Mouse (Mus musculus) lung, embryonic 16.5 days (tissue): ENCODE measurements around the gene Cdyl. TPM values are rescaled to one million over a fixed set of nuclear protein-coding genes. Genes with fewer than 3 reads are reported as not detected.

Source experiments
- ATAC-seq: fragments of 200-750 bp; cut with Nextera tagmentation; 2 replicates; pipeline ENCODE4 v1.8.0; 2017; ENCODE audit warnings: low read depth, mild to moderate bottlenecking, moderate library complexity
- H3K27ac ChIP-seq: fragments of 300-500 bp; sonication (generic); 2 replicates; pipeline ENCODE4 v1.5.1; 2014; ENCODE audit warnings: mild to moderate bottlenecking, control low read depth, low read length
- H3K27me3 ChIP-seq: fragments of 300-500 bp; sonication (generic); 2 replicates; pipeline ENCODE4 v1.6.1; 2014; ENCODE audit warnings: low read depth, low read length, mixed read lengths; ENCODE audit not compliant: control insufficient read depth, insufficient read depth
- H3K36me3 ChIP-seq: fragments of 300-500 bp; sonication (generic); 2 replicates; pipeline ENCODE4 v1.6.1; 2014; ENCODE audit warnings: low read length; ENCODE audit not compliant: control insufficient read depth, insufficient read depth
- H3K4me1 ChIP-seq: fragments of 300-500 bp; sonication (generic); replicated peaks from 2 replicates; pipeline ENCODE4 v1.6.1; 2014; ENCODE audit warnings: low read length, mixed read lengths; ENCODE audit not compliant: control insufficient read depth, insufficient read depth
- H3K4me2 ChIP-seq: fragments of 300-500 bp; sonication (generic); 2 replicates; pipeline ENCODE4 v1.6.1; 2014; ENCODE audit warnings: low read depth, low read length, control low read depth
- H3K4me3 ChIP-seq: fragments of 300-500 bp; sonication (generic); 2 replicates; pipeline ENCODE4 v1.5.1; 2014; ENCODE audit warnings: mild to moderate bottlenecking, low read length, control low read depth
- H3K9ac ChIP-seq: fragments of 300-500 bp; sonication (generic); 2 replicates; pipeline ENCODE4 v1.6.1; 2014; ENCODE audit warnings: low read length, control low read depth
- H3K9me3 ChIP-seq: fragments of 300-500 bp; sonication (generic); 2 replicates; pipeline ENCODE4 v1.6.1; 2016; ENCODE audit warnings: low read length; ENCODE audit not compliant: control insufficient read depth
- WGBS: fragments of 180-500 bp; shearing (Covaris S2); extraction: QIAGEN DNeasy Blood & Tissue Kit; methylation state at CpG from one replicate; pipeline ENCODE4 v1.1.7; 2014; 5-methylcytosine and 5-hydroxymethylcytosine counted together
- polyA plus RNA-seq: library from polyadenylated mRNA; unstranded; fragments of >200 nt; fragmentation: Nextera tagmentation; extraction: Ambion mirVana; gene quantifications from 2 replicates; pipeline ENCODE4 v1.2.1, GENCODE M21; 2015

Cdyl gene
- polyA plus RNA-seq = 5.0 and 7.4 TPM in 2 replicates

DNA sequence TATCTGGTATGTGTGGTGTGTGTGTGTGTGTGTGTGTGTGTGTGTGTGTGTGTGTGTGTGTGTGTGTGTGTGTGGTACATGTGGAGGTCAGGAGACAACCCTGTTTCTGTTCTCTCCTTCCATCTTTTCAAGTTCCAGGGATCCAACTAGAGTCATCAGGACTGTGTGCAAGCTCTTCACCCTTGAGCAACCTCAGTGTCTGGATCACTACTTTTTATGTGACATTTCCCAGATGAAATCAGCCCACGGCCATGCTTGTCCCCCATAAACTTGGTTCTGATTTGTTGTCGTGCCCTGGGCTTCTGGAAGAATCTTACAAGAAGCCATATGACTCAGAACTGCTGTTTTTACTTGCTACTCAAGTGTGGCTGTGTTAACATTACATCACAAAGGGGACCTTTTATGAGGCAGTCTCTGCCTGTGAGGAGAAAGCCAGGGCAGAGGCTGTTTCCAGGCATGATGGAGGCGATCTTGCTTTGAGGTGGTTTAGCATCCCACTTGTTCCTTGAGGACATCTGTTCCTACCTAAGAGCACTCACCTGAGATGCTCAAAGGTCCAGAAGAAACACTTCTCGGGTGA, at the start of gene Cdyl:
Gene Cdyl, plus strand, starts transcription at position 428 of the 580 bp plus-strand sequence.
- H3K9me3 ChIP-seq = no peaks in the 10 kb centered on the region
- WGBS = 51% methylated on average over 4 of the region's 4 CpGs
- no peak for ATAC-seq
- H3K36me3 ChIP-seq = no peaks in the 10 kb centered on the region
- H3K9ac ChIP-seq = no peak within 1 kb of the TSS
- H3K4me1 ChIP-seq = no peaks in the 10 kb centered on the region
- no peak within 1 kb of the TSS for H3K27ac ChIP-seq
- H3K27me3 ChIP-seq = no peaks in the 10 kb centered on the region
- H3K4me3 ChIP-seq = no peak within 1 kb of the TSS
- H3K4me2 ChIP-seq = no peak within 1 kb of the TSS

DNA sequence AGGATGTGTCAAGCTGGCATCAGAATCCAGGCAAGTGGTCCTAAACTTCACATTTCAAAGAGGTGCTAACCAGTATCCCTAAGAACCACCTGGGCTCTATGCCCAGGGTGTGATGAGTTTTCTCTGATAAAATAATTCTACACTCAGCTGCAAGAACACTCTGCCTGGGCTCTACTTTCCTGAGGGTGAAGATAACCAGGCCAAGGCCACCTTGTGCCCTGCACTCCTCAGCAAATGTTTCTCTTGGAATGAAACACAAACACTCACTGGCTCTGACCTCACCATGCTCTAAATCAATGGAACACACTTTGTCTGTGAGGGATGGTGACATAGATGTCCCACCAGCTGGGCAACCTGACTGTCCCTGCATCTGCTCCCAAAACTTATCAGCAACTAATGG, 48.9 kb upstream of the Cdyl start:
- Histone ChIP-seq H3K27ac (no peak overlapping the region), H3K4me1 (no peaks in the 10 kb centered on the region), H3K4me3 (no peak overlapping the region), H3K36me3 (no peaks in the 10 kb centered on the region), H3K9me3 (no peaks in the 10 kb centered on the region), H3K9ac (no peak overlapping the region), H3K27me3 (no peaks in the 10 kb centered on the region), H3K4me2 (no peak overlapping the region)
- no peak for ATAC-seq

DNA sequence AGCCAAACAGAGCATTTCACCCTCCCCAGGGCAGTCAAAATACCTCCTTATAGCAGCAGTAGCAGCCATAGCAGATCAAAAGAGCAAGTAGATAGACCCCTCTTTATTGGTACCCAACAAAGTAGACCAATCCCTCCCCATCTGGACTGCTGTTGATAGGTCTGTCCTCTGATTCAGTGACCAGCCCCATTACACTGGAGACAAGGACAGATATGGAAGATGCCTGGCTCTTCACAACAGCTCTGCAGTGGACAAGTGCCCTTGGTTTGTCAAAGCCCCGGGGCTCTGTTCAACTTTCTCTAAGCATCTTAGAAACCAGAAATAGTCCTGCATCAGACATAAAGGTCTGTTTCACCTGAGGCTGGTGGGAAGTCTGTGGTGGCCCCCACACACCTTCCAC, 47.1 kb upstream of the Cdyl start:
- H3K9me3 ChIP-seq = no peaks in the 10 kb centered on the region
- H3K4me2 ChIP-seq = no peak overlapping the region
- H3K36me3 ChIP-seq = no peaks in the 10 kb centered on the region
- no peak overlapping the region for H3K4me3 ChIP-seq
- H3K27ac ChIP-seq = no peak overlapping the region
- no peak overlapping the region for H3K9ac ChIP-seq
- WGBS = 90% methylated on average over 1 of the region's 1 CpGs
- ATAC-seq = no peak
- no peaks in the 10 kb centered on the region for H3K4me1 ChIP-seq
- H3K27me3 ChIP-seq = no peaks in the 10 kb centered on the region

DNA sequence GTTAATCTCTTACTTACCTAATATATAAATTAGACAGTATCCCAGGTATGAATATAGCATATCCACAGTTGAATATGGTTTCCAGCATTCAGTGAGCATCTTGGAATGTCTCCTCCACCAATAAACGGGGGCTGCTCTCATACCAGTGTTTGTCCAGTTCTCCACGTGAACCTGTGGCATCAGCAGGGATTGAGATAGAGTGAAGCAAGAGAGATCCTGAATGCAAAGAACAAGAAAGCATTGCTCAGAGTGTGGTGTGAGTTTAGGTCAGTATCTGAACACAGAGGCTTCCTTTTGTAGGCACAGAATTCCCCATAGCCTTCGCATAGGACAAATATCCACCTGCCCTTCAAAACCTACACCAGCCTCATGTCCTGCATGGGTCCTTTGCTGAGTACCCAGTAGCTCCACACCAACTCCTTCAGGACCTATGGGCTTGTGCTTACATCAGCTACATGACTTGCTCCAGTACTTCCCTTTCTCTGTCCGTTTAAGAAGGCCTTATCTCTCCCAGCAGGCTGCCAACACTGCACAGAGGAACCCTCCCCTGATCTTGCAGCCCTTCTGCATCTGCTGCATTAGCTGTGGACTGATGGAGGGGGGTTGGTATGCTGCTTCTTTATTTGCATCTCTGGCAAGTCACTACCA, 44.7 kb upstream of the Cdyl start:
- Histone ChIP-seq H3K9ac (no peak overlapping the region), H3K4me3 (no peak overlapping the region), H3K36me3 (no peaks in the 10 kb centered on the region), H3K9me3 (no peaks in the 10 kb centered on the region), H3K27me3 (no peaks in the 10 kb centered on the region), H3K27ac (no peak overlapping the region), H3K4me2 (no peak overlapping the region), H3K4me1 (no peaks in the 10 kb centered on the region)
- 65% methylated on average over 4 of the region's 4 CpGs for WGBS
- no peak for ATAC-seq

DNA sequence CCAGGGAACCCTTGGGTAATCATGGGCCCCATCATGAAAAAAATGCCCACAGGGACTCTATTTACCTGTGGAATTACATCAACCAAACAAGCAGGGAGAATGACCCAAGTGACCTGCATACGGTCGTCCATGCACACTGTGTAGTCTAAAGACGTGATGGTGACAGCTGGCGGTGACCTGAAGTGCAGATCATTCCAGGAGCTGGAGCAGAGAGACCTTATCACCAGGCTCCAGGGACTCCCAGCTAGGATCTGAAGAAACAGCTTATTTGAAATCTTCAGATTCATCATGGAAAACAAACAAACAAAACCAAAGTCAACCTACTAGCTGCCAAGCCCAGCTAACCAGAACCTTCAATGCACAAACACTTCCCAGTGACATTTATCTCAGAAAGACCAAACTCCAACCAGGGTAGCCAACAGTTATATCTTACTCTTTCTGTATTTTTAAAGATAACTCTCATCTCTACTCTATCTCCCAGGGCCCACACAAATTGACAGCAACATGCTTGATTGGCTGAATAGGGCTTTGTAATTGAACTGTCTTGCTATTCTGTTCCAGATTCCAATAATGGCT, 43.0 kb upstream of the Cdyl start:
- H3K4me2 ChIP-seq = no peak overlapping the region
- no peaks in the 10 kb centered on the region for H3K9me3 ChIP-seq
- no peak overlapping the region for H3K27ac ChIP-seq
- H3K36me3 ChIP-seq = no peaks in the 10 kb centered on the region
- 44% methylated on average over 4 of the region's 4 CpGs for WGBS
- no peaks in the 10 kb centered on the region for H3K4me1 ChIP-seq
- no peak overlapping the region for H3K9ac ChIP-seq
- ATAC-seq = no peak
- H3K27me3 ChIP-seq = no peaks in the 10 kb centered on the region
- H3K4me3 ChIP-seq = no peak overlapping the region

DNA sequence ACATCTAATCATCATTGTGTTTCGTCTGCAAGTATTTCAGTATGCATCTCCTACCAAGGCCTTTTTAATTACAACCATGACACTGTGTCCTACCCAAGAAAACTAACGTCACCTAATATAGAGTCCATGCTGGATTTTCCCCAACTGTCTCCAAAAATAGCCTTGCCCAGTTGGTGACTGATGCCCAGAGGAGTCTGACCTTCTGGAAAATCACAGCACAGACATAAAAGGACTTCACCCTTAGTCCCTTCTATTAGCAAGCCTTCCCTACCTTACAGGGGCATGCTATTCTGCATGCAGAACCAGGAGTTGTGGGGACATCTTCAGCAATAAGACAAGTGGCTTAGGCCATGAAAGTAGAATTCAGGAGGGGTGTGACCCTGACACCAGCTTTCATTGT, 40.3 kb upstream of the Cdyl start:
- WGBS = 83% methylated on average over 2 of the region's 2 CpGs
- Histone ChIP-seq H3K4me2 (no peak overlapping the region), H3K4me3 (no peak overlapping the region), H3K4me1 (no peaks in the 10 kb centered on the region), H3K9me3 (no peaks in the 10 kb centered on the region), H3K27me3 (no peaks in the 10 kb centered on the region), H3K27ac (no peak overlapping the region), H3K9ac (no peak overlapping the region), H3K36me3 (no peaks in the 10 kb centered on the region)
- no peak for ATAC-seq

DNA sequence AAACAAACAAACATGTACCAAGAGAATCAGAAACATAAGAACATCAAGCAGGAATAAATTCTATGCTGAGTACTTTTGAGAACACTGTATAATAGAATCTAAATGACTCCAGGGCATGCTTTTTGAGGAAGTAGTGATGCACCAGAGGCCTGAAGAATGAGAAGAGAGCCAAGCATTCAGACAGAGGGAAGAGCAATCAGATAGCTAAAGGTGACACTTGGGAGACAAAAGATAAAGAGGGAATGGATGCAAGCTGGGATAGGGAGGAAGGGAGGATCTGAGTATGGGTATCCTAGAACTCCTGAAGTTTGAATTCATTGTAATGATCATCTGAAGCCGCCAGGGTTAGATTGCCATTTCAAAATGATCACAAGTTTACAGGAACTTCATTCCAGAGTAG, 38.9 kb upstream of the Cdyl start:
- H3K27ac ChIP-seq = no peak overlapping the region
- no peaks in the 10 kb centered on the region for H3K4me1 ChIP-seq
- no peak overlapping the region for H3K4me3 ChIP-seq
- no peak overlapping the region for H3K9ac ChIP-seq
- WGBS = 56% methylated on average over 1 of the region's 1 CpGs
- no peaks in the 10 kb centered on the region for H3K36me3 ChIP-seq
- no peaks in the 10 kb centered on the region for H3K27me3 ChIP-seq
- H3K9me3 ChIP-seq = no peaks in the 10 kb centered on the region
- no peak overlapping the region for H3K4me2 ChIP-seq
- no peak for ATAC-seq

DNA sequence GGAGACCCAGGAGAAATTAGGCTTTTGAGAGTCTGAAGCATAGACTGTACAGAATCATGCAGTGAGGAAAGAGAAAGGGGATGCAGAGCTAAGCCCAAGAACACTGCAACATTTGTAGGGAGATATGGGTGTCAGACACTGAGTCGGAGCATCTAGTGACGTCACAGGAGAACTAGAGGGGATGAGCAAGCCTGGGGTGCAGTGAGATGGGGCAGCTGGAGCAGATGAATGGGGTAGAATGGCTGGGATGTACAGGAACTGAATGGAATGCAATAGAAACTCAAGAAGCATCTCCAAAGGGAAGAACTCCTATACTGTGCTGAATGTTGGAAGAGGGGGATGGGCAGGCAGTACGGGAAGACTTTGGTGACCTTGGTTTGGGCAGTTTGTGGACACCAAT, 34.8 kb upstream of the Cdyl start:
- Histone ChIP-seq H3K27ac (no peak overlapping the region), H3K4me3 (no peak overlapping the region), H3K9me3 (no peaks in the 10 kb centered on the region), H3K36me3 (no peaks in the 10 kb centered on the region), H3K9ac (no peak overlapping the region), H3K27me3 (no peaks in the 10 kb centered on the region), H3K4me1 (no peaks in the 10 kb centered on the region), H3K4me2 (no peak overlapping the region)
- 87% methylated on average over 3 of the region's 3 CpGs for WGBS
- ATAC-seq = no peak

DNA sequence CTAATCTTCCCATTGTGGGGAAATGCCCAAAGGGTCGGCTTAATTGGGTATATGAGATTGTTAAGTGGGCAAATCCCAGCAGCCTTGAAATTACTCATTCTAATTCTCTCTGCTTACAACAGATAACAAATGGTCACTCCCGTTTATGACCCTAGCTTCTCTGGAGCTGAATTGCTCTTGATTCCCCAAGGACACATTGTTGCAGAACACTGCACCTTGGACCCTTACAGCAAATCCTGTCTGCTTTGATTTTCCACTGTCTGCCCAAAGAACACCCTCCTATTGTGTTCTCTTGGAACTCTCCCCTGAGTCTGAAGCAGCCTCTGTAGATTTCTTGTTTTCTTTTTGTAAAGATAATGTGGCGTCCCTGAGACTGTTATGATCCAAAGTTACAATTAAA, 34.1 kb upstream of the Cdyl start:
- no peaks in the 10 kb centered on the region for H3K36me3 ChIP-seq
- no peak for ATAC-seq
- H3K27me3 ChIP-seq = no peaks in the 10 kb centered on the region
- H3K9ac ChIP-seq = no peak overlapping the region
- 70% methylated on average over 3 of the region's 3 CpGs for WGBS
- H3K4me2 ChIP-seq = no peak overlapping the region
- no peaks in the 10 kb centered on the region for H3K4me1 ChIP-seq
- H3K4me3 ChIP-seq = no peak overlapping the region
- H3K27ac ChIP-seq = no peak overlapping the region
- no peaks in the 10 kb centered on the region for H3K9me3 ChIP-seq
